Mouse (Mus musculus) limb, embryonic 12.5 days (tissue): ENCODE results near the gene Fam216a. TPM values are rescaled to one million over a fixed set of nuclear protein-coding genes. Genes with fewer than 3 reads are reported as not detected.

Source experiments
- ATAC-seq: fragments of 200-750 bp; cut with Nextera tagmentation; 2 replicates; pipeline ENCODE4 v1.8.0; 2017; ENCODE audit warnings: low read depth, moderate TSS enrichment; ENCODE audit not compliant: insufficient number of reproducible peaks, insufficient read depth, low FRiP score, low TSS enrichment
- H3K27ac ChIP-seq: fragments of 300-500 bp; sonication (generic); 2 replicates; pipeline ENCODE4 v1.5.1; 2016; ENCODE audit warnings: mild to moderate bottlenecking, moderate library complexity
- H3K27me3 ChIP-seq: fragments of 300-500 bp; sonication (generic); 2 replicates; pipeline ENCODE4 v1.6.1; 2016; ENCODE audit warnings: mild to moderate bottlenecking, moderate library complexity
- H3K36me3 ChIP-seq: fragments of 300-500 bp; sonication (generic); 2 replicates; pipeline ENCODE4 v1.6.1; 2016; ENCODE audit warnings: mild to moderate bottlenecking, moderate library complexity
- H3K4me1 ChIP-seq: fragments of 300-500 bp; sonication (generic); replicated peaks from 2 replicates; pipeline ENCODE4 v1.6.1; 2016
- H3K4me2 ChIP-seq: fragments of 300-500 bp; sonication (generic); 2 replicates; pipeline ENCODE4 v1.6.1; 2016; ENCODE audit warnings: mild to moderate bottlenecking, moderate library complexity
- H3K4me3 ChIP-seq: fragments of 300-500 bp; sonication (generic); replicated peaks from 2 replicates; pipeline ENCODE4 v1.5.1; 2016; ENCODE audit warnings: mild to moderate bottlenecking
- H3K9ac ChIP-seq: fragments of 300-500 bp; sonication (generic); replicated peaks from 2 replicates; pipeline ENCODE4 v1.6.1; 2016; ENCODE audit warnings: mild to moderate bottlenecking, moderate library complexity
- H3K9me3 ChIP-seq: fragments of 300-500 bp; sonication (generic); 2 replicates; pipeline ENCODE4 v1.6.1; 2016; ENCODE audit warnings: mild to moderate bottlenecking, moderate library complexity
- WGBS: fragments of 180-500 bp; shearing (Covaris S2); methylation state at CpG from one replicate; pipeline ENCODE4 v1.1.7; 2016; 5-methylcytosine and 5-hydroxymethylcytosine counted together
- polyA plus RNA-seq: library from polyadenylated mRNA; unstranded; fragments of >200 nt; fragmentation: Nextera tagmentation; extraction: Ambion mirVana; gene quantifications from 2 replicates; pipeline ENCODE4 v1.2.1, GENCODE M21; 2016

Fam216a gene
- polyA plus RNA-seq, 1 experiment from 2014 or later, result 95.0 TPM

GRCm38 (mm10) chr5:122390006-122390405 is 17.8 kb upstream of the Fam216a start:
- WGBS, result 90% methylated on average over 5 of the region's 5 CpGs
- Histone ChIP-seq H3K36me3 (peaks cover 5% of the 10 kb centered on the region), H3K27ac (no peak overlapping the region), H3K4me2 (no peak overlapping the region), H3K9me3 (no peaks in the 10 kb centered on the region), H3K4me3 (no peak overlapping the region), H3K9ac (no peak overlapping the region), H3K27me3 (no peaks in the 10 kb centered on the region), H3K4me1 (peaks cover 10% of the 10 kb centered on the region)
- no peak for ATAC-seq

GRCm38 (mm10) chr5:122379374-122380155 is 7.4 kb upstream of the Fam216a start:
- no peak overlapping the region for H3K27ac ChIP-seq
- H3K9me3 ChIP-seq, result no peaks in the 10 kb centered on the region
- H3K36me3 ChIP-seq, result peaks cover 60% of the 10 kb centered on the region
- no peak overlapping the region for H3K4me3 ChIP-seq
- 61% methylated on average over 11 of the region's 11 CpGs for WGBS
- ATAC-seq, result no peak
- H3K4me2 ChIP-seq, result no peak overlapping the region
- no peaks in the 10 kb centered on the region for H3K27me3 ChIP-seq
- H3K4me1 ChIP-seq, result no peaks in the 10 kb centered on the region
- H3K9ac ChIP-seq, result no peak overlapping the region

- H3K4me2 ChIP-seq, result no peak overlapping the region
- no peak overlapping the region for H3K9ac ChIP-seq
- peaks cover 70% of the 10 kb centered on the region for H3K36me3 ChIP-seq
- peaks cover 6% of the 10 kb centered on the region for H3K4me1 ChIP-seq
- no peak overlapping the region for H3K4me3 ChIP-seq
- no peaks in the 10 kb centered on the region for H3K27me3 ChIP-seq
- no peak overlapping the region for H3K27ac ChIP-seq
- 92% methylated on average over 12 of the region's 12 CpGs for WGBS
- ATAC-seq, result no peak
- H3K9me3 ChIP-seq, result no peaks in the 10 kb centered on the region
Measured at GRCm38 (mm10) chr5:122378171-122378570, 6.0 kb upstream of the Fam216a start.

GRCm38 (mm10) chr5:122377101-122377833 is 5.1 kb upstream of the Fam216a start:
- no peaks in the 10 kb centered on the region for H3K9me3 ChIP-seq
- no peak overlapping the region for H3K27ac ChIP-seq
- 97% methylated on average over 4 of the region's 4 CpGs for WGBS
- H3K4me2 ChIP-seq, result no peak overlapping the region
- peaks cover 64% of the 10 kb centered on the region for H3K36me3 ChIP-seq
- H3K4me3 ChIP-seq, result no peak overlapping the region
- H3K9ac ChIP-seq, result no peak overlapping the region
- no peaks in the 10 kb centered on the region for H3K27me3 ChIP-seq
- ATAC-seq, result no peak
- peaks cover 9% of the 10 kb centered on the region for H3K4me1 ChIP-seq

- H3K9ac ChIP-seq, result peak overlapping the region; percentile 81
- peak overlapping the region; percentile 71 for H3K4me2 ChIP-seq
- peaks cover 46% of the 10 kb centered on the region for H3K36me3 ChIP-seq
- peak overlapping the region; percentile 75 for H3K4me3 ChIP-seq
- ATAC-seq, result no peak
- peak overlapping the region; percentile 96; the same call in 1 of the 2 replicates for H3K27ac ChIP-seq
- no peaks in the 10 kb centered on the region for H3K27me3 ChIP-seq
- WGBS, result 7% methylated on average over 5 of the region's 5 CpGs
- peaks cover 16% of the 10 kb centered on the region for H3K4me1 ChIP-seq
- no peaks in the 10 kb centered on the region for H3K9me3 ChIP-seq
Measured at GRCm38 (mm10) chr5:122372878-122373277, 714 bp upstream of the Fam216a start.

- Histone ChIP-seq H3K4me3 (peak within 1 kb of the TSS; percentile 75), H3K4me2 (peak within 1 kb of the TSS; percentile 71), H3K9me3 (no peaks in the 10 kb centered on the region), H3K27ac (peak within 1 kb of the TSS; percentile 96), H3K9ac (peak within 1 kb of the TSS; percentile 81), H3K4me1 (peaks cover 16% of the 10 kb centered on the region), H3K27me3 (no peaks in the 10 kb centered on the region), H3K36me3 (peaks cover 53% of the 10 kb centered on the region)
- peak; percentile 77 for ATAC-seq
- under 1% methylated on average over 40 of the region's 46 CpGs for WGBS
Measured at GRCm38 (mm10) chr5:122371591-122372191, 473 bp downstream of the Fam216a start, which contains the start of gene Gpn3. Gene Gpn3, plus strand, starts transcription at chr5:122371876.

GRCm38 (mm10) chr5:122354492-122355067 is 17.6 kb downstream of the Fam216a start:
- Histone ChIP-seq H3K36me3 (peaks cover 6% of the 10 kb centered on the region; the same call in 1 of the 2 replicates), H3K4me2 (peak overlapping the region; percentile 88), H3K4me3 (peak overlapping the region; percentile 91), H3K27ac (peak overlapping the region; percentile 72), H3K9ac (peak overlapping the region; percentile 90), H3K4me1 (peaks cover 8% of the 10 kb centered on the region), H3K9me3 (no peaks in the 10 kb centered on the region), H3K27me3 (no peaks in the 10 kb centered on the region)
- ATAC-seq, result peak; percentile 78
- WGBS, result under 1% methylated on average over 57 of the region's 57 CpGs

GRCm38 (mm10) chr5:122353807-122354491 is 18.2 kb downstream of the Fam216a start, which contains the start of the genes Rad9b and Vps29:
Gene Rad9b, minus strand, starts transcription at chr5:122354233.
Gene Vps29, plus strand, starts transcription at chr5:122354369.
- Histone ChIP-seq H3K4me2 (peak within 1 kb of the TSS; percentile 88), H3K27ac (peak within 1 kb of the TSS; percentile 72), H3K9me3 (no peaks in the 10 kb centered on the region), H3K4me3 (peak within 1 kb of the TSS; percentile 91), H3K27me3 (no peaks in the 10 kb centered on the region), H3K4me1 (peaks cover 8% of the 10 kb centered on the region), H3K36me3 (peaks cover 2% of the 10 kb centered on the region; the same call in 1 of the 2 replicates), H3K9ac (peak within 1 kb of the TSS; percentile 90)
- ATAC-seq, result peak; percentile 87
- WGBS, result 2% methylated on average over 51 of the region's 51 CpGs

- 82% methylated on average over 4 of the region's 4 CpGs for WGBS
- Histone ChIP-seq H3K4me3 (no peak overlapping the region), H3K9me3 (0 out of 2 replicates have a peak, but pooled peaks cover 3% of the 10 kb centered on the region), H3K4me1 (no peaks in the 10 kb centered on the region), H3K4me2 (no peak overlapping the region), H3K36me3 (no peaks in the 10 kb centered on the region), H3K27ac (no peak overlapping the region), H3K27me3 (peaks cover 8% of the 10 kb centered on the region), H3K9ac (no peak overlapping the region)
- ATAC-seq, result no peak
Measured at GRCm38 (mm10) chr5:122345777-122346176, 26.4 kb downstream of the Fam216a start.

- peaks cover 8% of the 10 kb centered on the region for H3K27me3 ChIP-seq
- ATAC-seq, result no peak
- no peaks in the 10 kb centered on the region for H3K36me3 ChIP-seq
- H3K9ac ChIP-seq, result no peak overlapping the region
- no peak overlapping the region for H3K27ac ChIP-seq
- 0 out of 2 replicates have a peak, but pooled peaks cover 3% of the 10 kb centered on the region for H3K9me3 ChIP-seq
- no peak overlapping the region for H3K4me2 ChIP-seq
- 7% methylated on average over 5 of the region's 5 CpGs for WGBS
- H3K4me3 ChIP-seq, result no peak overlapping the region
- H3K4me1 ChIP-seq, result no peaks in the 10 kb centered on the region
Measured at GRCm38 (mm10) chr5:122344260-122344659, 27.9 kb downstream of the Fam216a start.
